Mouse (Mus musculus) thymus, adult 2 months (tissue): ENCODE measurements at regions not wholly inside any gene's neighbourhood (a gene's known extent, or its start where the extent isn't known, plus 50 kb on each side); places are given as distances from the start of the nearest gene placed in this dataset.

Experiments
- DNase-seq: peaks from one replicate; pipeline ENCODE4 v3.0.0; 2021
- H3K27ac ChIP-seq: fragments of 200-500 bp; 2 replicates; pipeline ENCODE4 v1.5.1; 2012; ENCODE audit warnings: low read length, control low read depth; ENCODE audit not compliant: control insufficient read depth, insufficient read depth
- H3K27me3 ChIP-seq: fragments of 200-500 bp; 2 replicates; pipeline ENCODE4 v1.6.1; 2012; ENCODE audit warnings: mild to moderate bottlenecking, low read length, moderate library complexity, mixed read lengths; ENCODE audit not compliant: control insufficient read depth, insufficient read depth
- H3K36me3 ChIP-seq: fragments of 200-500 bp; 2 replicates; pipeline ENCODE4 v1.6.1; 2012; ENCODE audit warnings: mild to moderate bottlenecking, low read length, moderate library complexity; ENCODE audit not compliant: control insufficient read depth, insufficient read depth
- H3K4me1 ChIP-seq: fragments of 200-500 bp; replicated peaks from 2 replicates; pipeline ENCODE4 v1.6.1; 2012; ENCODE audit warnings: low read length; ENCODE audit not compliant: control insufficient read depth, insufficient read depth
- H3K4me3 ChIP-seq: fragments of 200-500 bp; 2 replicates; pipeline ENCODE4 v1.5.1; 2012; ENCODE audit warnings: mild to moderate bottlenecking, low read length, control low read depth, moderate library complexity; ENCODE audit not compliant: control insufficient read depth, insufficient read depth
- CTCF ChIP-seq: fragments of 200-500 bp; IDR thresholded peaks from 2 replicates; pipeline ENCODE4 v1.5.1; 2012; ENCODE audit warnings: mild to moderate bottlenecking, control low read depth, low read length, moderate library complexity, borderline replicate concordance; ENCODE audit not compliant: control insufficient read depth, poor library complexity, insufficient read depth; ENCODE audit errors: extremely low read depth
- POLR2A ChIP-seq: fragments of 200-500 bp; IDR thresholded peaks from 2 replicates; pipeline ENCODE4 v1.6.1; 2012; ENCODE audit warnings: mild to moderate bottlenecking, low read length, control low read depth, moderate library complexity; ENCODE audit not compliant: control insufficient read depth, poor library complexity, insufficient read depth; ENCODE audit errors: extremely low read depth
- WGBS: fragments of 180-500 bp; shearing (Covaris S2); methylation state at CpG from one replicate; pipeline ENCODE4 v1.1.7; 2018; 5-methylcytosine and 5-hydroxymethylcytosine counted together

- Histone ChIP-seq H3K4me3 (no peak overlapping the region), H3K36me3 (no peaks in the 10 kb centered on the region), H3K27ac (no peak overlapping the region), H3K27me3 (no peaks in the 10 kb centered on the region), H3K4me1 (peaks cover 5% of the 10 kb centered on the region; the same call in 1 of the 2 replicates)
- 91% methylated on average over 9 of the region's 9 CpGs for WGBS
- no peak for DNase-seq
- TF ChIP-seq CTCF (no peak), POLR2A (no peak)
These were observed 146.8 kb upstream of the Mdm1 start for GRCm38 (mm10) chr10:117994768-117995167.

- peaks cover 22% of the 10 kb centered on the region for H3K4me1 ChIP-seq
These were observed 143.8 kb upstream of the Mdm1 start for GRCm38 (mm10) chr10:117997796-117998195.

DNA sequence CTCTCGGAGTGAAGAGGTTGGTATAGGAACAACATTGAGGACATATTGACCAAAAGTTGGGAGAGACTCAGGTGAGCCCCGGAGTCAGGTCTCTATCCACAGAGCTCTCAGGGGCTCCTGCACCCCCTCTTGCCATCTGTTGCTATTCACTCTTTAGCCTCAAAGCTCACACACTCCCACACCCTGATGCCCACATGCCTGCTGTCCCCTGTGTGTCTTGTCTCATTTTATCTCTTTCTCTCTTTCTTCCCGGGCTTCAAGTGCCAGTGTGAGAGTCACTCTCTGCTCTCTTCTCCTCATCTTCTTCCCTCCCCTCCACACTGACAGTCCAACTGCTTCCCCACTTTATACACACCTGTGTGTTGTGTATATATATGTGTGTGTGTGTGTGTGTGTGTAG, 141.0 kb upstream of the Mdm1 start:
- Histone ChIP-seq H3K36me3 (no peaks in the 10 kb centered on the region), H3K27me3 (no peaks in the 10 kb centered on the region), H3K27ac (no peak overlapping the region), H3K4me1 (peaks cover 31% of the 10 kb centered on the region), H3K4me3 (no peak overlapping the region)
- no peak for TF ChIP-seq POLR2A
- no peak for TF ChIP-seq CTCF
- no peak for DNase-seq
- WGBS, result 92% methylated on average over 3 of the region's 3 CpGs

More at GRCm38 (mm10) chr10:117997796-117998195, 143.8 kb upstream of the Mdm1 start:
- Histone ChIP-seq H3K36me3 (no peaks in the 10 kb centered on the region), H3K27ac (no peak overlapping the region), H3K27me3 (no peaks in the 10 kb centered on the region), H3K4me3 (no peak overlapping the region)
- DNase-seq, result no peak
- TF ChIP-seq POLR2A (no peak), CTCF (no peak)
- WGBS, result 94% methylated on average over 5 of the region's 5 CpGs

- no peaks in the 10 kb centered on the region for H3K27me3 ChIP-seq
- H3K27ac ChIP-seq, result no peak overlapping the region
- TF ChIP-seq CTCF, result no peak
- TF ChIP-seq POLR2A, result no peak
- no peak for DNase-seq
- H3K36me3 ChIP-seq, result no peaks in the 10 kb centered on the region
- WGBS, result 80% methylated on average over 4 of the region's 4 CpGs
- H3K4me1 ChIP-seq, result peaks cover 33% of the 10 kb centered on the region
- H3K4me3 ChIP-seq, result no peak overlapping the region
These were observed 140.1 kb upstream of the Mdm1 start for GRCm38 (mm10) chr10:118001501-118001900.

GRCm38 (mm10) chr10:118001971-118002370, 139.6 kb upstream of the Mdm1 start:
- Histone ChIP-seq H3K27me3 (no peaks in the 10 kb centered on the region), H3K36me3 (no peaks in the 10 kb centered on the region), H3K4me1 (peaks cover 36% of the 10 kb centered on the region), H3K27ac (peak overlapping the region; percentile 4; the same call in 1 of the 2 replicates), H3K4me3 (no peak overlapping the region)
- WGBS, result 29% methylated on average over 7 of the region's 7 CpGs
- DNase-seq, result peak; percentile 33
- TF ChIP-seq CTCF (no peak), POLR2A (no peak)

- no peak for DNase-seq
- WGBS, result 65% methylated on average over 4 of the region's 4 CpGs
- H3K4me3 ChIP-seq, result no peak overlapping the region
- TF ChIP-seq CTCF (no peak), POLR2A (no peak)
- peaks cover 39% of the 10 kb centered on the region for H3K4me1 ChIP-seq
- no peak overlapping the region for H3K27ac ChIP-seq
- no peaks in the 10 kb centered on the region for H3K36me3 ChIP-seq
- no peaks in the 10 kb centered on the region for H3K27me3 ChIP-seq
These were observed 139.1 kb upstream of the Mdm1 start for GRCm38 (mm10) chr10:118002559-118002958.

- H3K36me3 ChIP-seq, result no peaks in the 10 kb centered on the region
- peaks cover 43% of the 10 kb centered on the region for H3K4me1 ChIP-seq
- no peak overlapping the region for H3K27ac ChIP-seq
- H3K27me3 ChIP-seq, result no peaks in the 10 kb centered on the region
- H3K4me3 ChIP-seq, result no peak overlapping the region
- WGBS, result 87% methylated on average over 10 of the region's 10 CpGs
- DNase-seq, result peak; percentile 0
- TF ChIP-seq CTCF (no peak), POLR2A (no peak)
These were observed 138.4 kb upstream of the Mdm1 start for GRCm38 (mm10) chr10:118003179-118003578.
